Mouse (Mus musculus) c-Kit-positive CD71-positive TER-119-positive erythroid progenitor cells, embryonic 14.5 days (primary cell): ENCODE measurements around the gene Tango2.
A peak's percentile ranks its signal among the peaks of the same experiment; 100 is the strongest.
"Not testable (repeated sequence)": the region's sequence is repeated elsewhere in the genome, so short reads cannot be mapped to it uniquely, and the experiment has no call there.

Experiments
- DNase-seq: peaks from one replicate; pipeline ENCODE4 v3.0.0-alpha.2; 2013; ENCODE audit warnings: low spot score

The Tango2 gene

GRCm38 (mm10) chr16:18342650-18343570, 5.0 kb downstream of the Tango2 start:
- peak; percentile 45 for DNase-seq

GRCm38 (mm10) chr16:18342076-18342475, 5.8 kb downstream of the Tango2 start:
- peak; percentile 70 for DNase-seq

- no peak for DNase-seq
Measured at GRCm38 (mm10) chr16:18341605-18342004, 6.3 kb downstream of the Tango2 start.

DNA sequence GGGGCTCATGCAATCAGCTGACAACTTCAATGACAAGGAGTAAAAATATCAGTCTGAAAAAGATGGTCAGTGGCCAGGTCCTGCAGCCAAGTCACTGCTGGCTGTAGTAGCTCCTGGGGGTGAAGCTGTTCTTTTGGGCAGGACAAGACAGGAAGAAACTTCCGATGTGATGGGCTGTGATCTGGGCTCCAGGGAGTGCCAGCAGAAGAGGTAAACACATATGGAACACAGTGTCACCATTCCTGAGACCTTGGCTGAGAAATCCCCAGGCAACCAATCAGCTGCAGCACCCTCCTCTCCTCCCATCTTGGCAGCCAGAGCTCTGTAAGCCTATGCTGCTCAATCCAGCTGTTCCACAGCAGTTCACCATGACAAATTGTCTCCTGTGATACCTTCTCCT, 8.0 kb downstream of the Tango2 start:
- no peak for DNase-seq

DNA sequence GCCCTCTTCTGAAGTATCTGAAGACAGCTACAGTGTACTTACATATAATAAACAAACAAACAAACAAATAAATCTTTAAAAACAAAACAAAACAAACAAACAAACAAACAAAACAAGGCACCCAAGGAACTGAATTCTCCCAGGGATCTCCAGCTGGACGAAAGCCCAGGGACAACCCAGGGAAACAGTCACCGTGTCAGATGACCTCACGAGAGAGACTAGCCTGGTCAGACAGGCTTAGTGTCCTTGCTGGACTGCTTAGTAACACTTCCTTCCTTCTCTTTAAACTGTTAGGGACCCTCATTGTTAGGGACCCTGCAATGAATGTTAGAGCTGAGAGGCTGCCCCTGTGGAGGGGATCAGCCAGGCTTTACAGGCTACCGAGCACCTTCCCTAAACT, 10.6 kb downstream of the Tango2 start:
- DNase-seq, result no peak

GRCm38 (mm10) chr16:18335981-18336380, 11.9 kb downstream of the Tango2 start:
- no peak for DNase-seq

DNA sequence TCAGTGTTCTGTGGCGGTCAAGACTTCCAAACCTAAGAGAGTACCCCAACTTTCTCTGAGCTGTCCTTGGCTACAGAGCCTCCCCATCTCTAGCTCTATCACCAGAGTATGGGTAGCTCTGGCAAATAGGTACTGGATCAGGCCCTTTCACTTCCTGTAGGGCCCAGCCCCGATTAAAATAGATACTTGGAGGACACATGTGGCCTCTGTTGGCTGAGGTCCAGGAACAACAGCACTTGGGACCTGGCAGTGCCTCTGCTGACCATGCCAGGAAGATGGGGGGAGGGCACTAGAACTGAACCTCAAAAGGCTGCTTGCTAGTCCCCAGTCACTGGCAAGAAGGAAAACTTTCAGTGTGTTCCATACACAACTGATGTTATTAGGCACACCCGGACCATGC, 13.9 kb downstream of the Tango2 start:
- DNase-seq, result no peak

DNA sequence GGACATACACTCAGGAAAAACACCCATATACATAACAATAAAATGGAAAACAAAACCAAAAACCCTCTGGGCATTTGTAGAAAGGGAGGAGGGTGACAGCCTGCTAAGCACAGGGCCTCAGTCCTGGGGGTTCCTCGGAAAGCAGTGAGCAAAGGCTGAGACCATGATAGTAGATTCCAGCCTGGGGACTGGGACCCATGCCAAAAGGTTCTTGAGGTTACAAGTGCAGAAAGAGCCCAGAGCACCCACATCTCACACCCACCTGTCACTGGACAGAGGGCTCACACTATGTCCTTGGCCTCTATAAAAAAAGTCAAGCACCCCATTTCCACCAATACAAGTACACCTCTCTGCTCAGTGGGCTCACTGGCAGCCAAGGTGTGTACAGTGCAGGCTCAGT, 19.4 kb downstream of the Tango2 start:
- DNase-seq, result no peak

GRCm38 (mm10) chr16:18327936-18328335, 20.0 kb downstream of the Tango2 start:
- no peak for DNase-seq

DNA sequence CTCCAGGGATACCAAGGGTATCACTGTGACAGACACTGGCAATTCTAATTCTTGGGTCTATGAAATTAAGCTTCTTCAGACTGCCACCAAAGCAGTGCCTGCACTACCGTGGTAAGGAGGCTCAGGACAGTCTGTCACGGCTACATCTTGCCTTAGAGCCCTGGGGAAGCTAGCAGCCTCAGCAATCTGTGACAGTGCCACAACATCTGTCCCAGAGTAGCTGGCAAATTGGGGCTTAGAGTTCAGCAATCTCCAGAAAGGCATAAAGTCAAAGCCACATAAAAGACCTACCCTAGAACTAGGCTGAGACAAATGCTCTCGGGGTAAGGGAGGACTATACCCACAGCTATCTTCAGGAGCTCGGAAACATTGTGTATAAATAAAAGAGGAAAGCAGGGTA, 22.2 kb downstream of the Tango2 start:
- DNase-seq, result no peak

DNA sequence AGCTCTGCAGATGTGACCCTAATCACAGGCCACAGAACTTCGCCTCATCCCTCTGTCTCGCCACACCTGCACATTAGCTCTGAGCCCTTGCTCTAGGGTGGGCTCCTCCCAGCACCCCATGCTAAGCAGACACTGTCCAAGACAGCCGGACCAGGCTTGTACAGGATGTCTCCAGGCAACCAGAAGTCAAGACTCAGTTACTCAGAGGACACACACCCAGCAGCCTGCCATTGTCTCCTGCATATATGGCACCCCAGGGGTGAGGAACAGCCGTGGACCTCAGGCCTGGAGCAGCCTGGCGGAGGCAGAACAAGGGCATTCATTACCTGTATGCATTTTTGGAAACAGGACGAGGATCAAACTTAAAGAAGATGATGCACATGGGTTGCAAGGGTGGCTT, 23.9 kb downstream of the Tango2 start:
- no peak for DNase-seq

DNA sequence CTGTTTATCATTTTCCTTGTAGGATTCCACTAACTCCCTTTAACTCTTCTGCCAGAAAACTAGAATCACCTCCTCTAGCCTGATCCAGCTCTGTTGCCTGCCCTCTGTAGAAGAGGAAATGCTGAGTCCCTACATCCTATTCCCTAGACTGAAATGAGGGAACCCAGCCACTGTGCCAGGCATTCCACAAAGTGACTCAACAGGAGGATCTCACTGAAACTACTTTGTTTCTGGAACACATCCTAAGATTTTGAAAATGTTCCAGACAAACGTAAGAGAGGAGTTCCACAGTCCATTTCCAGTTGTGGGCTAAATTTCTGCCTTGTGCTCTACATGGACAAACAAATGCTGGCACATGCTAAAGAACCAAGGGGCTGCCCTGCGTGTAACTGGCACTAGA, 24.4 kb downstream of the Tango2 start:
- no peak for DNase-seq

DNA sequence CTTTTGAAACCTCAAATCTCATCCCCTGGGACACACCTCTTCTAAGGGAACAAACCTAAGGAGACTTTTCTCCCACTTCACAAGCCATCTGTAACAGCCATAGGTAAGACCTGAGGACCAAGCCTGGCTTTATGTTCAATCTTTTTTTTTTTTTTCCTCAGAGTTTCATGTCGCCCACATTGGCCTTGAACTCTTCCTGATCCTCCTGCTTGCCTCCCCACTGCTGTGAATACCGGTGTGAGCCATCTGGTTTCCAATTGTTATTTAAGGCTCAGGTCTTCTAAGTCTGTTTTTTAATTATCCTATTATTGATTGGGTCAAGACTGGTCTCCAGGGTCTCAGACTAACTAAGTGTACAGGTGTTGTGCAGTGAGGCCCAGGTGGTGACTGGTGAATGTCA, 26.5 kb downstream of the Tango2 start:
- DNase-seq, result no peak

DNA sequence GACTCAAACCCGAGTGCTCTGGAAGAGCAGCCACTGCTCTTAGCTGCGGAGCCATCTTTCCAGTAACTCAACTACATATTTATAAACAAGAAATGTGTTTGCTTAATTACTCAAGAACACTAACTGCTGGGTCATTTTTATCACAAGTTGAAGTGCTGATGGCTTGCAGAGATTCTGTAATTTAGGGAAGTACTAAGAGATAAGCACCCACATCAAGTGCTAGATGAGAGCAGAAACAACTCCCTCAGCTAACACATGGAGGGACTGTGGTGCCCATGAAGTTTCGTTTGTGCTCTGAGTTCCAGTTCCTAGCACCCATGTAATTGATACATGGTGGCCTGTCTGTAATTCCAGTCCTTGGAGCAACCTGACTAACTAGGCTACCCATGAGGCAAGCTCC, 28.9 kb downstream of the Tango2 start:
- DNase-seq, result no peak

- no peak for DNase-seq
Measured at GRCm38 (mm10) chr16:18308159-18308558, 39.7 kb downstream of the Tango2 start.

- DNase-seq, result not testable (repeated sequence)
Measured at GRCm38 (mm10) chr16:18289614-18290013, 58.3 kb downstream of the Tango2 start.

GRCm38 (mm10) chr16:18289067-18289588, 58.8 kb downstream of the Tango2 start, which contains the start of gene Dgcr8:
Dgcr8 (minus strand) TSS chr16:18289246.
- DNase-seq, result peak; percentile 97

- peak; percentile 66 for DNase-seq
Measured at GRCm38 (mm10) chr16:18288581-18289061, 59.3 kb downstream of the Tango2 start.

GRCm38 (mm10) chr16:18288166-18288565, 59.7 kb downstream of the Tango2 start:
- peak; percentile 19 for DNase-seq

GRCm38 (mm10) chr16:18275166-18275565, 72.7 kb downstream of the Tango2 start:
- DNase-seq, result no peak

- no peak for DNase-seq
Measured at GRCm38 (mm10) chr16:18268182-18268581, 79.7 kb downstream of the Tango2 start.

- no peak for DNase-seq
Measured at GRCm38 (mm10) chr16:18265024-18265423, 82.9 kb downstream of the Tango2 start.

GRCm38 (mm10) chr16:18258221-18258620, 89.7 kb downstream of the Tango2 start, which contains the start of gene Gm49776:
Gm49776 (minus strand) TSS chr16:18258321.
- no peak for DNase-seq
